Mouse (Mus musculus) bone marrow, adult 2 months (tissue): ENCODE measurements around the gene Gng7. TPM values are rescaled to one million over a fixed set of nuclear protein-coding genes. Genes with fewer than 3 reads are reported as not detected.

Source experiments
- H3K27ac ChIP-seq: fragments of 200-500 bp; 2 replicates; pipeline ENCODE4 v1.5.1; 2012; ENCODE audit warnings: low read depth, mild to moderate bottlenecking, control low read depth, inconsistent platforms, low read length; ENCODE audit not compliant: control insufficient read depth, poor library complexity, insufficient read depth
- H3K4me1 ChIP-seq: fragments of 200-500 bp; 2 replicates; pipeline ENCODE4 v1.6.1; 2011; ENCODE audit warnings: low read length; ENCODE audit not compliant: control insufficient read depth, insufficient read depth
- H3K4me3 ChIP-seq: fragments of 200-500 bp; replicated peaks from 2 replicates; pipeline ENCODE3; 2011; ENCODE audit warnings: mild to moderate bottlenecking, low read depth, low read length, control low read depth; ENCODE audit not compliant: control insufficient read depth
- CTCF ChIP-seq: fragments of 200-500 bp; IDR thresholded peaks from 2 replicates; pipeline ENCODE4 v1.5.1; 2011; ENCODE audit warnings: low read length, control low read depth; ENCODE audit not compliant: control insufficient read depth, insufficient read depth
- POLR2A ChIP-seq: fragments of 200-500 bp; IDR thresholded peaks from 2 replicates; pipeline ENCODE4 v1.6.1; 2011; ENCODE audit warnings: low read depth, mild to moderate bottlenecking, control low read depth, low read length, borderline replicate concordance; ENCODE audit not compliant: control insufficient read depth
- WGBS: fragments of 180-500 bp; shearing (Covaris S2); methylation state at CpG from one replicate; pipeline ENCODE4 v1.1.7; 2018; 5-methylcytosine and 5-hydroxymethylcytosine counted together
- polyA plus RNA-seq: library from polyadenylated mRNA; stranded (reverse); fragments of >200 nt; gene quantifications from 2 replicates; pipeline ENCODE4 v1.2.4, GENCODE M21; 2011; ENCODE audit warnings: low replicate concordance; ENCODE audit not compliant: missing spikeins, insufficient read depth, insufficient read length

The Gng7 gene
- polyA plus RNA-seq, 1 experiment, result not detected

DNA sequence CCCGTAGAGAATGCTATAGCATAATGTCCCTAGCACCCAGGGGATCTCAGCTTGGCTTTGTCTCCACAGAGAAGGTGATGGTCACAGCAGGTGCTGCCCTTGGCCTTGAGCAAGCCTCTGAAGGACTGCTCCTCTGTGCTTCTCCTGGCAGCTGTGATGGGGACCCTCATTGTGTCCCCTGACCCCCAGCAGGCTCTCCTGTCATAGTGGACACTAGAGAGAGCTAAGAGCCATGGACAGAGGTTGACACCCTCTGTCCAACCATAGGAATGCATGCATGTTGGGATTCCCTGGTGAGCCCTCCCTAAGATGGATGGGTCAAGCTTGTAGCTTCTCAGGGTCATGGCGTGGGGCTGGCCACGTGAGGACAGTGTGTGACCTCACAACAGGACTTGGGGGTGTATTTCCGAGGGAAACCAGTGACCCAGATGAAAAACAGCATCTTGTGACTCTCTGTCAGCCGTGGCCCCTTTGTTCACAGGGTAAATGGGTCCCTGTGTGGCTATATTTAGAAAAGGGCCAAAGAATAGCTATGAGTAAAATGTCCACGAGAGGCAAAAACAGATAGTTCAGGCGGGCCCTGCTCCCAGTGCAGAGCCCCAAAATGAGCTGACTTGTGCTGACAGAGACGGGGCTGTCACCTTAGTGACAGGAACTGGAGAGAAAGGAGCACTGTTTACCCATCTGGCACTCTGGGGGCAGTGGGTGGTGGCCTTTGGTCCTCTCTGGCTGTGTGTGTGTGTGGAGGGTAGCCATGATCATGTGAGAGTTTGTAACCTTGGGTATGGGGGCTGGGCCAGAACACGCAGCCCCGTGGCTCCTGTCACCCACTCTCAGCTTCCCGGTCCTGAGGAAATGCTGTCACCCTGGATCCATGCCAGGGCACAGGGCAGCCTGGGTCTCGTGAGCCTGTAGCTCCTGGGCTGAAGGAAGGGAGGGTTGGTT lies 51.4 kb downstream of the Gng7 start:
- Histone ChIP-seq H3K4me3 (no peak overlapping the region), H3K4me1 (peaks cover 2% of the 10 kb centered on the region; the same call in 1 of the 2 replicates), H3K27ac (no peak overlapping the region)
- 38% methylated on average over 12 of the region's 12 CpGs for WGBS
- TF ChIP-seq POLR2A (no peak), CTCF (no peak)

DNA sequence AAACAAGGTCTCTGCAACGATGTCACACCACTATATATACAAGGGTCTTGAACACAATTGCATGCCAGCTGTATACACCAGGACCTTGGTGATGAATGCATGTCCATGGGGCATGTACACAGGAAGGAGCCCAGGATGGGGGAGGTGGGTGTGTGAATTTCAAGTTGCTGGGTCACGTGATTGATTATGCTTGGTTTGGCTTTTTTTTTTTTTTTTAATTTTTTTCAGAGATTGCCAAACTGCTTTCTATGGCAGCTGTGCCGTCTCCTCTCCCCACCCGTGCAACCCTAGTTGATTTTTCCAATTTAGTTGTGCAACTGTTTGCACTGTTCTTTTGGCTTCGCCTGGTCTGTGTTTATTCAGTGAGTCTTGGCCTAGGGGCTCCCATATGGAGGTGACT lies 52.2 kb downstream of the Gng7 start:
- WGBS, result 51% methylated on average over 5 of the region's 5 CpGs
- H3K4me3 ChIP-seq, result no peak overlapping the region
- H3K4me1 ChIP-seq, result peaks cover 2% of the 10 kb centered on the region; the same call in 1 of the 2 replicates
- H3K27ac ChIP-seq, result no peak overlapping the region
- TF ChIP-seq POLR2A (no peak), CTCF (no peak)

DNA sequence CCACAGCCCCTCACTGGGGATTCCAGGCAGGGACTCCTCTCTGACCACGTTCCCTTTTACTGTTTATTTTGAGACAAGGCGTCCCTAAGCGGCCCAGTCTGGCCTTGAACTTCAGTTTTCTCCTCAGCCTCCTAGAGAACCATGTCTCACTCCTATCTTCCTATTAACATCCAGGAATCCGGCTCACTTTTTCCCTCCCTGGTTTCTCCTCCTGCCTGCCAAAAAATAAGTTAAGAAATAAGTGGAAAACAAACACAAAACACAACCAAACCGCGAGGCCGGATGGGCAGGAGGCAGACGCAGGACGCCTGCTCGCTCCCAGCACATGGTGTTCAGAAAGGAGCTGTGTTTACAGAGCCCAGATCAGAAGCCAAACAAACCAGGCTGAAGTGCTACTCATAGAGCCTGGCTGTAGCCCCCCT lies 52.7 kb downstream of the Gng7 start:
- no peak overlapping the region for H3K4me3 ChIP-seq
- no peak overlapping the region for H3K27ac ChIP-seq
- no peak for TF ChIP-seq CTCF
- no peaks in the 10 kb centered on the region; the same call in 1 of the 2 replicates for H3K4me1 ChIP-seq
- 76% methylated on average over 10 of the region's 10 CpGs for WGBS

GRCm38 (mm10) chr10:80960551-80961508 lies 53.9 kb downstream of the Gng7 start:
- no peak overlapping the region for H3K27ac ChIP-seq
- 37% methylated on average over 16 of the region's 16 CpGs for WGBS
- H3K4me3 ChIP-seq, result no peak overlapping the region
- H3K4me1 ChIP-seq, result no peaks in the 10 kb centered on the region; the same call in 1 of the 2 replicates
- TF ChIP-seq CTCF (no peak), POLR2A (no peak)

DNA sequence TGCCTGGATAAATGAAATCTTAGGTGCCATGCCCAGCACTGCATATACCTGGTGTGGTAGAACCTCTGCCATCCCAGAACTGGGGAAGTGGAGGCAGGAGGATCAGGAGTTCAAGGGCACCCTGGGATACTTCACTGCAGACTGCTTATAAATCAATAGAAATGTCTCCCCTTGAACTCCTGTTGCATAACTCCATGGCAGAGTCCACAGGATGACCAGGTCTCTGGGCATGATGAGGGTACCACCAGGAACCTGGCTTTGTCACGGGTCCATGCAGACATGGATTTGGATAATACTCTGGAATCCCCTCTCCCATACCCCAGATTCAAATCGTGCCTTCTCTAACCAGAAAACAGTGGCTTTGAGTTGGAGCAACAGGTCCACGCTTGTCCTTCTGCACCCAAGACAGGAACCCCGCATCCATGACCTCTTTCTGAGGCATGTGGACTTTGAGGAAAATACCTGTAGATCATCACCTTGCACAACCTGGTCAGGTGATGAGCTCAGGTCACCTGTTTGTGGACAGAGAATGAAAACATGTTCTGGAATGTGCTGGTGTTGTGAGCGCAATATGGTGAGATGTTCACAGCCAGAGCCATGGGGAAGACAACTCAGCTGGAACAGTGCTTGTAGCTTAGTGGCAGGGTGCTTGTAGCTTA lies 55.6 kb downstream of the Gng7 start:
- Histone ChIP-seq H3K4me1 (no peaks in the 10 kb centered on the region; the same call in 1 of the 2 replicates), H3K27ac (no peak overlapping the region), H3K4me3 (no peak overlapping the region)
- TF ChIP-seq POLR2A (no peak), CTCF (no peak)
- WGBS, result 82% methylated on average over 5 of the region's 5 CpGs

DNA sequence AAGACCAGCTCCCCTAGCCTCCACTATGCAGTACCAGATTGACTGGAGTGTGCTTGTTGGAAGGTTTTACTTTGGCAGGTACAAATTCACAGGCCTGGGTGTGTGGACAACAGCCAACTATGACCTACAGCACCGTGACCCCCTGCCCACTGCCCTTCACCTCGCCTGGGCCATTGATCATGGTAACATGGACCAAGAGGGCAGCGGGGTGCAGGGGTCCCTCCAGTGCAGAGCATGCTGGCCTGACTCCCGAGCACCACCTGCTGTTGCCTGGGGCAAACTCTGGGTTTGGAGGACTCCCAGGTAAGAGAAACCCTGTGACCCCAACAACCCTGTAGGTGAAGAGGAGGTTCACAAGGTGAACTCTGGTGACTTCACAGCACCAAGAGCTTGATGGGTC lies 57.0 kb downstream of the Gng7 start:
- TF ChIP-seq CTCF (no peak), POLR2A (no peak)
- Histone ChIP-seq H3K4me3 (no peak overlapping the region), H3K4me1 (no peaks in the 10 kb centered on the region), H3K27ac (no peak overlapping the region)
- WGBS, result 75% methylated on average over 4 of the region's 4 CpGs

GRCm38 (mm10) chr10:80956901-80957300 lies 57.8 kb downstream of the Gng7 start:
- TF ChIP-seq CTCF, result no peak
- TF ChIP-seq POLR2A, result no peak
- H3K27ac ChIP-seq, result no peak overlapping the region
- 82% methylated on average over 6 of the region's 6 CpGs for WGBS
- H3K4me1 ChIP-seq, result no peaks in the 10 kb centered on the region
- no peak overlapping the region for H3K4me3 ChIP-seq

- Histone ChIP-seq H3K4me1 (no peaks in the 10 kb centered on the region), H3K27ac (no peak overlapping the region), H3K4me3 (no peak overlapping the region)
- no peak for TF ChIP-seq CTCF
- no peak for TF ChIP-seq POLR2A
- WGBS, result 85% methylated on average over 8 of the region's 8 CpGs
Observed at GRCm38 (mm10) chr10:80956385-80956784, 58.4 kb downstream of the Gng7 start.
